Mouse (Mus musculus) kidney, adult 11 months (tissue): ENCODE measurements at regions not wholly inside any gene's neighbourhood (a gene's known extent, or its start where the extent isn't known, plus 50 kb on each side); places are given as distances from the start of the nearest gene placed in this dataset.
A peak's percentile ranks its signal among the peaks of the same experiment; 100 is the strongest.

Source experiments
- DNase-seq: peaks from one replicate; pipeline ENCODE4 v3.0.0; 2022

- peak; percentile 61 for DNase-seq
Measured at GRCm38 (mm10) chr10:55485396-55486025, 621.2 kb upstream of the Msl3l2 start.

- no peak for DNase-seq
Measured at GRCm38 (mm10) chr10:55522706-55523105, 584.0 kb upstream of the Msl3l2 start.

- DNase-seq = no peak
Measured at GRCm38 (mm10) chr10:55537410-55537809, 569.3 kb upstream of the Msl3l2 start.

- no peak for DNase-seq
Measured at GRCm38 (mm10) chr10:55546441-55547430, 560.0 kb upstream of the Msl3l2 start.

GRCm38 (mm10) chr10:55564961-55565360 is 541.8 kb upstream of the Msl3l2 start:
- DNase-seq = no peak

- no peak for DNase-seq
Measured at GRCm38 (mm10) chr10:55572689-55573088, 534.0 kb upstream of the Msl3l2 start.

GRCm38 (mm10) chr10:55591013-55591412 is 515.7 kb upstream of the Msl3l2 start:
- DNase-seq = no peak

GRCm38 (mm10) chr10:55591896-55592295 is 514.8 kb upstream of the Msl3l2 start:
- no peak for DNase-seq

GRCm38 (mm10) chr10:55624566-55625287 is 482.0 kb upstream of the Msl3l2 start:
- DNase-seq = no peak

- DNase-seq = no peak
Measured at GRCm38 (mm10) chr10:55641332-55641731, 465.4 kb upstream of the Msl3l2 start.
